Mouse (Mus musculus) heart, embryonic 13.5 days (tissue): ENCODE measurements at regions not wholly inside any gene's neighbourhood (a gene's known extent, or its start where the extent isn't known, plus 50 kb on each side); places are given as distances from the start of the nearest gene placed in this dataset.

Source experiments
- ATAC-seq: fragments of 200-750 bp; cut with Nextera tagmentation; 2 replicates; pipeline ENCODE4 v1.8.0; 2017; ENCODE audit warnings: moderate TSS enrichment; ENCODE audit not compliant: insufficient number of reproducible peaks, low FRiP score, low TSS enrichment; ENCODE audit errors: extremely low read depth
- H3K27ac ChIP-seq: fragments of 300-500 bp; sonication (generic); replicated peaks from 2 replicates; pipeline ENCODE4 v1.5.1; 2015; ENCODE audit warnings: moderate library complexity, mild to moderate bottlenecking, inconsistent platforms
- H3K27me3 ChIP-seq: fragments of 300-500 bp; sonication (generic); replicated peaks from 2 replicates; pipeline ENCODE4 v1.6.1; 2015; ENCODE audit warnings: mild to moderate bottlenecking, inconsistent platforms
- H3K36me3 ChIP-seq: fragments of 300-500 bp; sonication (generic); 2 replicates; pipeline ENCODE4 v1.6.1; 2015; ENCODE audit warnings: mild to moderate bottlenecking, inconsistent platforms
- H3K4me1 ChIP-seq: fragments of 300-500 bp; sonication (generic); 2 replicates; pipeline ENCODE4 v1.6.1; 2015; ENCODE audit warnings: inconsistent platforms
- H3K4me2 ChIP-seq: fragments of 300-500 bp; sonication (generic); 2 replicates; pipeline ENCODE4 v1.6.1; 2015; ENCODE audit warnings: inconsistent platforms, mild to moderate bottlenecking, moderate library complexity
- H3K4me3 ChIP-seq: fragments of 300-500 bp; sonication (generic); 2 replicates; pipeline ENCODE4 v1.5.1; 2015; ENCODE audit warnings: moderate library complexity, mild to moderate bottlenecking, inconsistent platforms
- H3K9ac ChIP-seq: fragments of 300-500 bp; sonication (generic); 2 replicates; pipeline ENCODE4 v1.6.1; 2015; ENCODE audit warnings: inconsistent platforms, mild to moderate bottlenecking, moderate library complexity
- H3K9me3 ChIP-seq: fragments of 300-500 bp; sonication (generic); 2 replicates; pipeline ENCODE4 v1.6.1; 2016; ENCODE audit warnings: inconsistent platforms
- WGBS: fragments of 180-500 bp; shearing (Covaris S2); methylation state at CpG from one replicate; pipeline ENCODE4 v1.1.7; 2015; ENCODE audit warnings: mixed read lengths; 5-methylcytosine and 5-hydroxymethylcytosine counted together

DNA sequence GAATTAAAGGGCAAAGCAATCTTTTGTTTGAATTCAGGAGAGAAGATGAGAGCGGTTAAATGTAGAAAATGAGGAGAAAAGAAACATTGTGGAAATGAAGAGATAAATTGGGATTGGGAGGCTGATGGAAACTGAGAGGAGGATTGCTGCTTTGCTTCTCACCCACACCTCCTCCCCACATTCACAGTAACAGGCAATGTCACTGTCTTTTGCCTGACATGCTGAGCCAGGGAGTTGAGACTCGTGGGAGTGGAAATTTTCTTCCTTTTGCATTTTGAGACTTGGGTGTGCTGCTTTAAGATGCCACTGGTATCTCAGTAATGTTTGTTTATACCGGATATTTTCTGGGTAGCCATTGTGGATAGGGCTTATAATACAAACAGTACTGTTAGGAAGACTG, 133.3 kb downstream of the Ogfrl1 start:
- Histone ChIP-seq H3K4me3 (peak overlapping the region; percentile 21; the same call in 1 of the 2 replicates), H3K27me3 (no peaks in the 10 kb centered on the region), H3K4me2 (peak overlapping the region; percentile 55), H3K4me1 (peaks cover 52% of the 10 kb centered on the region), H3K36me3 (peaks cover 9% of the 10 kb centered on the region), H3K27ac (peak overlapping the region; percentile 46), H3K9me3 (no peaks in the 10 kb centered on the region), H3K9ac (peak overlapping the region; percentile 54)
- ATAC-seq = no peak
- 40% methylated on average over 3 of the region's 3 CpGs for WGBS

DNA sequence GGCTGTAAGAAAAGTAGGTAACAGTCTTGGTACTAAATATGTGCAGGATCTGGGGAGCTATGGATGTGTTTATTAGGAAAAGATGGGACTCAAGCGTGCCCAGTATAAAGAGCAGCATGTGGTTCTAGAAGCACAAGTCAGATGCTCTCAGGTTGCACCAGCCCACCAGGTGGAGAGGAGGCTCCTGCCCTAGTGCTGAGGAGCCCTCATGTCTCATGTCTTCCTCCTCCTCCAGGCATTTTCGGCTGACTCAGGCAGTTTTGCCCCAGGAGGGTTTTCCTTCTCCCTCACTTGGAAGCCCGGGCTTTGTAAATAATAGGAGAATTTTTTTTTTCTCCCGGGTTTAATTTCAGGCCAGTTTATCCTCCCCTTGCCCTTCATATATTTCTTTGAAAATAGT, 133.8 kb downstream of the Ogfrl1 start:
- peak overlapping the region; percentile 55 for H3K4me2 ChIP-seq
- WGBS = 45% methylated on average over 4 of the region's 4 CpGs
- peaks cover 55% of the 10 kb centered on the region for H3K4me1 ChIP-seq
- ATAC-seq = no peak
- H3K4me3 ChIP-seq = 0 out of 2 replicates have a peak overlapping the region, but pooled peaks have one; percentile 21
- H3K9ac ChIP-seq = peak overlapping the region; percentile 70
- no peaks in the 10 kb centered on the region for H3K27me3 ChIP-seq
- H3K9me3 ChIP-seq = no peaks in the 10 kb centered on the region
- H3K27ac ChIP-seq = peak overlapping the region; percentile 46
- peaks cover 9% of the 10 kb centered on the region for H3K36me3 ChIP-seq

DNA sequence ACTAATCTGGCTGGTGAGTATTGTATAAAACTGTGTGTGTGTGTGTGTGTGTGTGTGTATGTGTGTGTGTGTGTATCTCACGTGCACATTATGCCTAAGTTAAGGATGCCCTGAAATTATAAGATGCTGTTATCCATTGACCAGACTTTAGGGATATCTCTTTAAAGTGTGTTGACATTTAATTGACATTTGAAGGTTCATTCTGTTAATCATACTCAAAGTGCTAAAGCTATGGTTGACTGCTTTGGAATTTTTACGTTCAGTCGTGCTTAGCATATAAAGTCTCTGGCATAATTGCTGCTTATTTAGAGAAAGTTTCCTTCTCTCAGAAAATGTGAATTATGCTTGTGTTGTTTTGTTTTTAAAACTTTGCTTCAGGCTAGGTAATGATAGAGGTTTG, 135.9 kb downstream of the Ogfrl1 start:
- 70% methylated on average over 3 of the region's 3 CpGs for WGBS
- no peak for ATAC-seq

DNA sequence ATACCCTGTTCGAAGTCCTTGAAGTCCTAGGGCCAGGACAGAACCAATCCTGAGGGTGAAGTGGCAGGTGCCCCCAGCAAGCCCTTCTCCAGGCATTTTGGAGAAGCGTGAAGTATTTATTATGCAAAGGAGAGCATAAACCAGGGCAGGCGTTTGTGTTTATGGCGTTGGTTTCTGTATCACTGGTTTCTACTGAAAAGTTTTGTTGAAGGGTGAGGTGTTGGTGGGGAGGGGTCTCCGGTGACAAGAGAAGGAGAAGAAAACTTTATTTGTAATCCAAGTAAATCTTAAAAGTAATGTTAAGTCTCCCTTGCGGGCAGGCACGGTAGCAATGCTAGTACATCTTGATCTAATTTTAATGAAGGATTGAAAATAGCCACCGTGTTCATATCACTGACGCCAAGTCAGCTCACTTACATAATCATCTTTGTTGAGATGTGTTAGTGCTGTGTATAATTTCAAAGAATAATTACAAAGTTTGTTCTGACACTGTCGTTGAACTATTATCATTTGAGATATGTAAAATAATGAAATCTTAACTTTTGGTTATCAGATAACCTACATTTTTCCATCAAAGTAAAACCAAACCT, 140.2 kb downstream of the Ogfrl1 start:
- no peaks in the 10 kb centered on the region for H3K9me3 ChIP-seq
- peak overlapping the region; percentile 94 for H3K9ac ChIP-seq
- H3K4me2 ChIP-seq = peak overlapping the region; percentile 88
- peak overlapping the region; percentile 85 for H3K4me3 ChIP-seq
- peaks cover 31% of the 10 kb centered on the region for H3K4me1 ChIP-seq
- ATAC-seq = no peak
- H3K27ac ChIP-seq = peak overlapping the region; percentile 97
- 13% methylated on average over 10 of the region's 10 CpGs for WGBS
- peaks cover 9% of the 10 kb centered on the region for H3K36me3 ChIP-seq
- H3K27me3 ChIP-seq = no peaks in the 10 kb centered on the region

More for the DNA sequence above, 135.9 kb downstream of the Ogfrl1 start:
- Histone ChIP-seq H3K27ac (no peak overlapping the region), H3K9ac (no peak overlapping the region), H3K4me2 (no peak overlapping the region), H3K36me3 (peaks cover 9% of the 10 kb centered on the region), H3K27me3 (no peaks in the 10 kb centered on the region), H3K9me3 (no peaks in the 10 kb centered on the region), H3K4me1 (peaks cover 44% of the 10 kb centered on the region), H3K4me3 (no peak overlapping the region)

DNA sequence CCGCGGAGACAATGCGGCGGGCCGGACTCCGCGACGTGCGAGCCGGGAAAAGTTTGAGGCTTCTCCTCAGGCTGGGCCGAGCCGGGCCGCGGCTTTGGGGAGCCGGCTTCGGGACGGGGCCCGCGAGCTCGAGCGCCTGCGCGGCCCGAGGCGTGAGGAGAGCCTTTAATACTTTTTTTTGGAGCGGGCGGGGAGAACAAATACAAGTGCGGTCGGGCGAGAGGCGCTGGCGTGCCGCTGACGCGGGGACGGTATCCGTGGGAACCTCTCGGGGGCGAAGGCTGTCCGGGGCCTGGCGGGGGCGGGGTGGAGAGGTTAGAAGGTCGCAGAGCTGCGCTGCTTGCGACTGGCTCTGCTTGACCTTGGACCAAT, 141.0 kb downstream of the Ogfrl1 start:
- peak; percentile 59 for ATAC-seq
- peaks cover 29% of the 10 kb centered on the region for H3K4me1 ChIP-seq
- H3K36me3 ChIP-seq = peaks cover 9% of the 10 kb centered on the region
- no peaks in the 10 kb centered on the region for H3K9me3 ChIP-seq
- peak overlapping the region; percentile 88 for H3K4me2 ChIP-seq
- WGBS = under 1% methylated on average over 45 of the region's 45 CpGs
- H3K27ac ChIP-seq = peak overlapping the region; percentile 97
- peak overlapping the region; percentile 94 for H3K9ac ChIP-seq
- peak overlapping the region; percentile 85 for H3K4me3 ChIP-seq
- no peaks in the 10 kb centered on the region for H3K27me3 ChIP-seq

DNA sequence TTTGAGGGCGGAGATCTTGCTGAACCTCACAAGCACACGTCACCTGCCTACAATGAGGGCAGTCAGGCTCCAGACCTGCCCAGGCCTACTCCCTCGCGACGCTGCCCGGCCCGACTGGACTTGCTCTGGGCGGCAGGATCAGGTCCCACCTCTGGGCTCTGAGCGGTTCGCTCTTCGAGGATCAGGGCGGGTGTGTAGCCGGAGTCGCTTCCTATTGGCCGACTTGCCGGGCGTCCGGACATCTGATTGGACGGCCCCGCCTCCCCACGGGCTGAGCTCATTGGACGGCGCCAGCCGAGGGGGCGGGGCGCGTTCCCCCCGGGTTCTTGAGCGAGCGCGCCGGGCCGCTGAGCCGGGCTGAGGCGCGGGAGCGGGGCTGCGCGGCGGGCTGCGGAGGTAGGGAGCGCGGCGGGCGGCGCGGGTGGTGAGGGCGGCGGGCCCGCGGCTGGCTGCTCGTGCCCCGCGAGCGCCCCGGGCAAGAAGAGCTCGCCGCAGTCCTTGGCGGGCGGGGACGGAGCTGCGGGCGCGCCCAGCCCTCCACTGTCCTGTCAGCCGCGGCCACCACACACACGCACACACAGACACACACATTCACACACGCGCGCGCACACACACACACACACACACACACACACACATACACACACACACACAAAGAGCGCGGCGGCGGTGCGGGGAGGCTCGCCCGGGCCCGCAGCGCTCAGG, 141.5 kb downstream of the Ogfrl1 start:
- under 1% methylated on average over 50 of the region's 80 CpGs for WGBS
- peak overlapping the region; percentile 88 for H3K4me2 ChIP-seq
- peak; percentile 96 for ATAC-seq

DNA sequence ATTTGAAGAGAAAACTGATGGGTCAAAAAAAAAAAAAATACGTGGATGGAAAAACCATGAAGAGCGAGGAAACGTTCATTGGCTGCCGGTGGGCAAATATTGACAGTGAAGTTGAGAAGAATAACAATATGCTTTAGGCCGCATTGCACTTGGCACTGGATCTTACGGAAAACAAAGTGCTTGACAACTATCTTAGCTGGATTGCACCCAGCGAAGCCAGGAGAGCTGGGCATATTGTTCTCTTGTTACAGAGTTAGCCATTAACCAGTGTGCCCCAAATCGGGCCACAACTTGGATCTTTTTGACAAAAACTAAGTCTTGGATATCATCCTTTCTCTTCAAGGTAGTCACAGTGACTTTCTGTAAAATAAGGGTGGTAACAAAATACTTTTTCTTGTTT, 143.3 kb downstream of the Ogfrl1 start:
- Histone ChIP-seq H3K9me3 (no peaks in the 10 kb centered on the region), H3K4me1 (peaks cover 15% of the 10 kb centered on the region), H3K27ac (no peak overlapping the region), H3K27me3 (no peaks in the 10 kb centered on the region), H3K4me2 (no peak overlapping the region), H3K36me3 (no peaks in the 10 kb centered on the region), H3K4me3 (no peak overlapping the region), H3K9ac (no peak overlapping the region)
- WGBS = 80% methylated on average over 8 of the region's 8 CpGs
- ATAC-seq = no peak

More for the DNA sequence above, 141.5 kb downstream of the Ogfrl1 start:
- H3K9me3 ChIP-seq = no peaks in the 10 kb centered on the region
- H3K9ac ChIP-seq = peak overlapping the region; percentile 94
- peak overlapping the region; percentile 85 for H3K4me3 ChIP-seq
- H3K27me3 ChIP-seq = no peaks in the 10 kb centered on the region
- peaks cover 9% of the 10 kb centered on the region for H3K36me3 ChIP-seq
- peak overlapping the region; percentile 97 for H3K27ac ChIP-seq
- H3K4me1 ChIP-seq = peaks cover 28% of the 10 kb centered on the region

DNA sequence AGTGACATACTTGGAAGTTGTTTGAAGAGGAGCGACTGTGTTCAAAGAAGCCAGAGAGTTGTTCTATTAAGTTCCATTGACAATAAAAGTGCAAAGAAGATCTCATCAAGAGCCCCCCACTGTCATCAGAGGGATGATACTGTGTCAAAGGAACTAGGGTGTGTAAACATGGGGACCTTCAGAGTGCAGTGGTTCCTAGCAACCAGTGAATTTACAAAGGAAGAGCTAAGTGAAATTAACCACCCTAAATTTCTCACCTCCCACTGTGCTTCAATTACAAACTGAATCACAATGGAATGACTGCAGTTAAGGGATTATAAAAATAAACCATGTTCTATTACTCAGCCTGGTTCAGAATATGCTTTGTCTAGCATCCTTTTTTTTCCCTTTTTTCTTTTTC, 129.5 kb upstream of the 4933415F23Rik start:
- H3K4me1 ChIP-seq = 0 out of 2 replicates have a peak, but pooled peaks cover 2% of the 10 kb centered on the region
- peaks cover 3% of the 10 kb centered on the region for H3K9me3 ChIP-seq
- no peak overlapping the region for H3K27ac ChIP-seq
- H3K4me3 ChIP-seq = no peak overlapping the region
- H3K9ac ChIP-seq = no peak overlapping the region
- no peak overlapping the region for H3K4me2 ChIP-seq
- no peaks in the 10 kb centered on the region for H3K27me3 ChIP-seq
- 59% methylated on average over 1 of the region's 1 CpGs for WGBS
- ATAC-seq = no peak
- no peaks in the 10 kb centered on the region for H3K36me3 ChIP-seq

DNA sequence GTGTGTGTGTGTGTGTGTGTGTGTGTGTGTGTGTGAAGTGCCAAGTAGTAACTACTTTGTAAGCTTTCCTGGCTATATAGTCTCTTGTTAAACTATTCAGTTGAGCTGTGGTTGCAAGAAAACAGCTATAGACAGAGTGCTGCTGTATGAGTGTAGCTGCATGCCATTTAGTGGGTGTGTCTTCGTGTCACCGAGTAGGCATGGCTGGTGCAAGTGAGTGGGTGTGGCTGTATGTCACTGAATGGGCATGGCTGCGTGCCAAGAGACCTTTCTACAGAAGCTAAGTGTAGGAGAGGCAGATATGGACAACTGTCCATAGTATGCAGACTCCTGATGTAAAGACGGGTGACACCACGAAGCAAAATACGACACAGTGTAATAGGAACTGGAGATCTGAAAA, 126.4 kb upstream of the 4933415F23Rik start:
- H3K9me3 ChIP-seq = no peaks in the 10 kb centered on the region
- H3K36me3 ChIP-seq = no peaks in the 10 kb centered on the region
- H3K4me1 ChIP-seq = 0 out of 2 replicates have a peak, but pooled peaks cover 2% of the 10 kb centered on the region
- ATAC-seq = no peak
- 51% methylated on average over 6 of the region's 6 CpGs for WGBS
- H3K4me3 ChIP-seq = no peak overlapping the region
- H3K27ac ChIP-seq = no peak overlapping the region
- H3K9ac ChIP-seq = no peak overlapping the region
- H3K27me3 ChIP-seq = no peaks in the 10 kb centered on the region
- no peak overlapping the region for H3K4me2 ChIP-seq

DNA sequence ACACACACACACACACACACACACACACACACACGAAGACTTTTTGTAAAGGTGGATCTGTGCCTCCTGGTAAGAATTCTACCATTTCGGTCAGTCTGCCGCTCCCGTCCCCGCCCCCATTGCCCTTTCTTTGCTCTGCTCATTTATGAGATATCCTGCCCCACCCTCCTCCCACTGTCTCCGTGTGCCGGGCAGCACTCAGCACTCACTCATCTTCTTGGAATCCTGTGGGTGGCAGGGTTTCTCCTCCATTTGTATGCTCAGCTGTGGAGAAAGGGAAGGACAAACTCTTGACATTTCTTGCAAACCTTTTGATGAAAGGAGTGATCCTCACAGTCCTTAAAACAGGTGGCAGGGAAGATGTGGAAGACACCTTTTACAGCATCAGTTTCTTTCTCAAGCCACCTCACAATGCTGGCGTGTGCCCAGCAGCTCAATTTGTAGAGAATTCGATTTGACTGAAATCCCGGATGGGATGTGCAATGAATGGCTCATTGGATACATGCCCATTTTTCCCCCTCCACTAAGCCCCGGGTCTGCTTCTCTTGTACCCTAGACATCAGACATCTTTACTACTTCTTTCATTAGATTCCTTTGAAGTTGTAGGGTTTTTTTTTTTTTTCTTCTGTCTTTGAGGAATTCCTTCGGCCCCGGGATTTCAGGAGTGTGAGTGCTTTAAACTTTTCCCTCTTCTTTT, 112.6 kb upstream of the 4933415F23Rik start:
- no peak overlapping the region for H3K27ac ChIP-seq
- WGBS = 68% methylated on average over 13 of the region's 13 CpGs
- no peak overlapping the region for H3K4me3 ChIP-seq
- no peak overlapping the region for H3K9ac ChIP-seq
- H3K27me3 ChIP-seq = no peaks in the 10 kb centered on the region
- H3K4me1 ChIP-seq = no peaks in the 10 kb centered on the region
- H3K9me3 ChIP-seq = 0 out of 2 replicates have a peak, but pooled peaks cover 5% of the 10 kb centered on the region
- no peak overlapping the region for H3K4me2 ChIP-seq
- H3K36me3 ChIP-seq = no peaks in the 10 kb centered on the region
- ATAC-seq = no peak

DNA sequence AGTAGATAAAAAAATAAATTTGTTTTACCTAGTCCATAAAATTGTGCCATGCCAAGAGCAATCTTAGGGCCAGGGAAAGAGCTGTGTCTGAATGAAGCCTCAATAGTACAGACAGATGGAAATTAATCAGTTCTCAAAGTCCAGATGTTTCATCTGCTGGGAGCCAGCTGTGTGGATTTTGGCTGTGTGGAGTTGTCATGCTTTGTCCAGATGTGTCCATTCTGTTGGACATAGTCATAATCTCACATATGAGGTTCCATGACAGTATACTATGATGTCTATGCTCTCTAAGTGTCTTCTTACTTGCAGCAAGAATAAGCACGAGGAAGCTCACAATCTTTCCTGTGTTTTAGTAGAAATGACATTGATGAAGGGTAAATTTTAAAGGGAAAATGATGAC, 105.8 kb upstream of the 4933415F23Rik start:
- H3K9ac ChIP-seq = no peak overlapping the region
- WGBS = 51% methylated on average over 1 of the region's 1 CpGs
- H3K9me3 ChIP-seq = no peaks in the 10 kb centered on the region
- peaks cover 4% of the 10 kb centered on the region; the same call in 1 of the 2 replicates for H3K4me1 ChIP-seq
- H3K4me3 ChIP-seq = no peak overlapping the region
- no peaks in the 10 kb centered on the region for H3K36me3 ChIP-seq
- H3K27me3 ChIP-seq = no peaks in the 10 kb centered on the region
- no peak overlapping the region for H3K4me2 ChIP-seq
- ATAC-seq = no peak
- no peak overlapping the region for H3K27ac ChIP-seq
